Mouse (Mus musculus) stomach, postnatal 0 days (tissue): Measurements from ENCODE around the gene Arhgap22. TPM values are rescaled to one million over a fixed set of nuclear protein-coding genes. Genes with fewer than 3 reads are reported as not detected.
A peak's percentile ranks its signal among the peaks of the same experiment; 100 is the strongest.

ENCODE experiments used
- ATAC-seq: fragments of 200-750 bp; cut with Nextera tagmentation; 2 replicates; pipeline ENCODE4 v1.8.0; 2017; ENCODE audit not compliant: low FRiP score, low TSS enrichment
- DNase-seq: peaks from one replicate; pipeline ENCODE4 v3.0.0-alpha.2; 2016; ENCODE audit warnings: low spot score
- H3K27ac ChIP-seq: fragments of 300-500 bp; sonication (generic); replicated peaks from 2 replicates; pipeline ENCODE4 v1.5.1; 2014; ENCODE audit warnings: mild to moderate bottlenecking, control low read depth
- H3K27me3 ChIP-seq: fragments of 300-500 bp; sonication (generic); 2 replicates; pipeline ENCODE4 v1.6.1; 2014; ENCODE audit warnings: low read length; ENCODE audit not compliant: control insufficient read depth, insufficient read depth
- H3K36me3 ChIP-seq: fragments of 300-500 bp; sonication (generic); 2 replicates; pipeline ENCODE4 v1.6.1; 2014; ENCODE audit warnings: low read length, mixed read lengths; ENCODE audit not compliant: control insufficient read depth, insufficient read depth
- H3K4me1 ChIP-seq: fragments of 300-500 bp; sonication (generic); replicated peaks from 2 replicates; pipeline ENCODE4 v1.6.1; 2014; ENCODE audit warnings: antibody characterized with exemption; ENCODE audit not compliant: control insufficient read depth, insufficient read depth
- H3K4me2 ChIP-seq: fragments of 300-500 bp; sonication (generic); replicated peaks from 2 replicates; pipeline ENCODE4 v1.6.1; 2014; ENCODE audit warnings: low read depth, mild to moderate bottlenecking, control low read depth, moderate library complexity
- H3K4me3 ChIP-seq: fragments of 300-500 bp; sonication (generic); 2 replicates; pipeline ENCODE4 v1.5.1; 2014; ENCODE audit warnings: low read depth, low read length, control low read depth
- H3K9ac ChIP-seq: fragments of 300-500 bp; sonication (generic); 2 replicates; pipeline ENCODE4 v1.6.1; 2014; ENCODE audit warnings: mild to moderate bottlenecking, low read length, control low read depth, mixed read lengths
- H3K9me3 ChIP-seq: fragments of 300-500 bp; sonication (generic); 2 replicates; pipeline ENCODE4 v1.6.1; 2016; ENCODE audit warnings: low read length; ENCODE audit not compliant: control insufficient read depth
- CTCF ChIP-seq: IDR thresholded peaks from 2 replicates; pipeline ENCODE4 v1.5.1; 2016; ENCODE audit warnings: antibody characterized with exemption, low read depth, mild to moderate bottlenecking, moderate library complexity
- EP300 ChIP-seq: optimal IDR thresholded peaks from 2 replicates; pipeline ENCODE3; 2016; ENCODE audit warnings: antibody characterized with exemption
- WGBS: fragments of 180-500 bp; shearing (Covaris S2); extraction: QIAGEN DNeasy Blood & Tissue Kit; methylation state at CpG from one replicate; pipeline ENCODE4 v1.1.7; 2014; 5-methylcytosine and 5-hydroxymethylcytosine counted together
- polyA plus RNA-seq: library from polyadenylated mRNA; unstranded; fragments of >200 nt; fragmentation: Nextera tagmentation; extraction: Ambion mirVana; gene quantifications from 2 replicates; pipeline ENCODE4 v1.2.1, GENCODE M21; 2015

Arhgap22 gene
- polyA plus RNA-seq, 1 experiment from 2014 or later, result 6.5 TPM

DNA sequence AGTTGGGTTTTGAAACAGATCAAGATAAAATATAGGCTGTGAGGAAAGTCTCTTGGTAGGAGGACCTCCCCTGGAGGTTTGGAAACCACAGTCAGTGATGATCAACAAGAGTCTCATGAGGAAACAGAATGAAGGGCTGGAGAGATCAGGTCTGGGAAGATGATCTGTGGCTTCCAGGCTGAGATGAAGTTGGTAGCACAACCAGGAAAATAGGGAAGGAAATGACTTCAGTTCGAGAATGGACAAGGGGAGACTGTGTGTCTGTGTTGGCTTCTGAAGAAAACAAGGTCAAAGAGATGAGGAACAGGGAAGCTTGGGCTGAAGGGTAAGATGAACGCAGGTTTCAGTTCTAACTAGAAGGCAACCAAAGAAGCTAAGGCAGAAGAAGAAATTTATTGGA is 26.6 kb downstream of the Arhgap22 start:
- Histone ChIP-seq H3K4me2 (no peak overlapping the region), H3K36me3 (no peaks in the 10 kb centered on the region), H3K27ac (no peak overlapping the region), H3K27me3 (no peaks in the 10 kb centered on the region), H3K9ac (no peak overlapping the region), H3K4me3 (no peak overlapping the region), H3K9me3 (no peaks in the 10 kb centered on the region), H3K4me1 (no peaks in the 10 kb centered on the region)
- TF ChIP-seq CTCF (no peak), EP300 (no peak)
- ATAC-seq (no peak), DNase-seq (no peak)
- WGBS, result 80% methylated on average over 2 of the region's 2 CpGs

DNA sequence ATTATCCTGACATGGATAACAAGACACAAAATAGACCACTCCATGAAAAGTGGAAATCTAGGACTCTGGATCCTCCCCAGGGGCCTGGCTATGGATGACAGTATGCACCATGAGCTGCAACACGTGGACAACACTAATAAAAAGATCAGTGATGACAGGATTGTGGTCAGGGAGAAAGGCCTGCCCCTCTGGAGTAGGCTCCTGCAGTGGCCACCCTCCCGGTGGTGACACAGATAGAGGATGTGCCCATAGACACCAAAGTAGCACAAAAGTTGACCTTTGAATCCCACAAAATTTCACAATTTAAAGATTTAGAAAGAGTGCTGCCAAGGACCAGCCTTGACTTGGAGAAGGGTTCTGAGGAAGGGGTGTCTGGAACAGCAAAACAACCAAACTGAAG is 29.4 kb downstream of the Arhgap22 start:
- Histone ChIP-seq H3K9ac (no peak overlapping the region), H3K4me1 (no peaks in the 10 kb centered on the region), H3K4me3 (no peak overlapping the region), H3K27me3 (no peaks in the 10 kb centered on the region), H3K4me2 (no peak overlapping the region), H3K36me3 (no peaks in the 10 kb centered on the region), H3K27ac (no peak overlapping the region), H3K9me3 (no peaks in the 10 kb centered on the region)
- TF ChIP-seq CTCF (no peak), EP300 (no peak)
- ATAC-seq, result no peak
- WGBS, result 56% methylated on average over 2 of the region's 2 CpGs
- DNase-seq, result no peak

DNA sequence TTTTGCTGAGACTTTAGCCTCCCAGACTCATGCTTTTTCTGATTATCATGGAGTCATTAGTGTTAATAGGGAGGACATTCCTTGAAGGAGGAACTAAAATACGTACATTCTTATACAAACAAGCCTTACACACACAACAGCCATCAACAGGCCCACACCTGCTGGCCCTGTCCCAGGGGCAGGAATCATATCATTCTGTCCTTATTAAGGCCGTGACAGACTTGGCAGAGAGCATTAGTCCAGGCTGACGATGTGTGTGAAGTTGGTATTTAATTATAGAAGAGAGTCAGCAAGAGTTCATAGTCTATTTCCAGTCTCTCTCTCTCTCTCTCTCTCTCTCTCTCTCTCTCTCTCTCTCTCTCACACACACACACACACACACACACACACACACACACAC is 30.7 kb downstream of the Arhgap22 start:
- H3K9me3 ChIP-seq, result no peaks in the 10 kb centered on the region
- H3K4me3 ChIP-seq, result no peak overlapping the region
- 43% methylated on average over 3 of the region's 3 CpGs for WGBS
- H3K9ac ChIP-seq, result no peak overlapping the region
- ATAC-seq (peak; percentile 57; the same call in 1 of the 2 replicates), DNase-seq (peak; percentile 25)
- no peak overlapping the region for H3K4me2 ChIP-seq
- no peaks in the 10 kb centered on the region for H3K27me3 ChIP-seq
- H3K27ac ChIP-seq, result no peak overlapping the region
- TF ChIP-seq EP300, result no peak
- TF ChIP-seq CTCF, result no peak
- no peaks in the 10 kb centered on the region for H3K36me3 ChIP-seq
- no peaks in the 10 kb centered on the region for H3K4me1 ChIP-seq

DNA sequence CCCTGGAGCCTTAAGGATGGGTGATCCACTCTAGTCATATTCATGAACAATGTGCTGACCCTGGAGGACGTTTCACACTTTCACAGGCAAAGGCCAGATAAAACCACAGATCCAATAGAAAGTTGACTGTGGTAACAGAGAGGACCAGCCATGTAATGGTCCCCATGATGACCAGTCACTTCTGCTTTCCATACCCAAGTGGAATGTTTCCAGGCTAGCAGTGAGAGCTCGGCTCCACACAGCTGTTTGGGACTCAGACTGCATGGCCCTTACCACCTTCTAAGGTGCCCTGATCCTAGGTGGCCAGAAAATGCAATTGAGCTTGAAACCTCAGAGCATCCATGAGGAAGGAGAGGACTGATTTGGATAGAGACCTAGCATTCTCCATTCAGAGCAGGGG is 31.1 kb downstream of the Arhgap22 start:
- 0 out of 2 replicates have a peak, but pooled peaks have one; percentile 6 for ATAC-seq
- no peak overlapping the region for H3K4me3 ChIP-seq

DNA sequence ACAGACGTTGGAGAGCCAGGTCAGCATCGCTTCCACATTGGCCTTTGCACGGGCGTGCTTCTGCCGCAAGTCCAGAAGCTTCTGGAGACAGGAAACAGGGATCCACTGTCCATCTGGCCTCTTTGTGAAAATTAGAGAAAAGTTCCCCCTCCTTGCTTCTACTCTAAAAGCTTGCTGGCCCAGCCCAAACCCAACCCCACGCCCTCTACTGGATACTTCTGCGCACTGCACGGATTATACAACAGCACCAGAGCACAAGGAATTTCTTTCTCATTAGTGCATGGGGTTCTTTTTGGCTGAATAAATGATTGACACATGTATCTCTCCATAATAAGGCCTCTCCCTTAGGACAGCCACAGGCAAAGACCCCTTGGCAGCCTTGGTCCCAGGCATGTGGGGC is 32.6 kb downstream of the Arhgap22 start:
- no peaks in the 10 kb centered on the region for H3K27me3 ChIP-seq
- no peak overlapping the region for H3K27ac ChIP-seq
- ATAC-seq (no peak), DNase-seq (peak; percentile 26)
- H3K9ac ChIP-seq, result no peak overlapping the region
- H3K4me3 ChIP-seq, result no peak overlapping the region
- H3K36me3 ChIP-seq, result no peaks in the 10 kb centered on the region
- no peak for TF ChIP-seq EP300
- TF ChIP-seq CTCF, result peak; percentile 57
- peaks cover 4% of the 10 kb centered on the region; the same call in 1 of the 2 replicates for H3K4me1 ChIP-seq
- no peaks in the 10 kb centered on the region for H3K9me3 ChIP-seq
- WGBS, result 47% methylated on average over 8 of the region's 8 CpGs
- no peak overlapping the region for H3K4me2 ChIP-seq

More for the DNA sequence above, 31.1 kb downstream of the Arhgap22 start:
- Histone ChIP-seq H3K27ac (no peak overlapping the region), H3K36me3 (no peaks in the 10 kb centered on the region), H3K4me1 (peaks cover under 1% of the 10 kb centered on the region; the same call in 1 of the 2 replicates), H3K9me3 (no peaks in the 10 kb centered on the region), H3K4me2 (no peak overlapping the region), H3K9ac (no peak overlapping the region), H3K27me3 (no peaks in the 10 kb centered on the region)
- TF ChIP-seq EP300 (no peak), CTCF (no peak)
- no peak for DNase-seq
- 59% methylated on average over 2 of the region's 2 CpGs for WGBS

DNA sequence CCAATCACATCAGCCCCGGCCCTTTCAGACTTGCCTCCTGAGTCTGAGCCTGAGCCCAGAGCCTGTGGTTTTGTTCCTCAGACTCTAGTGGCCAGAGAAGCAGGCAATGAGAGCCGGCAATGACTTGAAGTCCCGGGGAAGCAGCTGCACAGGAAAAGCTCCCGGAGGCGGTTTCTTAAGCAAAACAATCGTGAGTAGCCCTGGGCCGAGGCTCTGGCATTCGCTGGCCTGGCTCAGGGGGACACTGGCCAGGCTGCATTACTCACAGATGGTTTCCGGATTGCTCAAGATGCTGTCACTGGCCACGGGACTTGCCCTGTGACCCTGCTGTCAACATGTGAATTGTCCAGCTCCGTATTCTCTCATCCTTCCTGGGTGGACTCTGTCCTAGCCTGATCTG is 33.8 kb downstream of the Arhgap22 start:
- Histone ChIP-seq H3K4me3 (no peak overlapping the region), H3K4me1 (peaks cover 4% of the 10 kb centered on the region; the same call in 1 of the 2 replicates), H3K36me3 (no peaks in the 10 kb centered on the region), H3K27ac (peak overlapping the region; percentile 35; the same call in 1 of the 2 replicates), H3K27me3 (no peaks in the 10 kb centered on the region), H3K9me3 (no peaks in the 10 kb centered on the region), H3K4me2 (no peak overlapping the region), H3K9ac (no peak overlapping the region)
- 28% methylated on average over 11 of the region's 11 CpGs for WGBS
- TF ChIP-seq EP300, result no peak
- TF ChIP-seq CTCF, result no peak
- ATAC-seq (peak; percentile 53; the same call in 1 of the 2 replicates), DNase-seq (peak; percentile 17)
